Mouse (Mus musculus) testis, postnatal 10 days (tissue): ENCODE measurements around the gene Myh7.
"Not testable (repeated sequence)": the region's sequence is repeated elsewhere in the genome, so short reads cannot be mapped to it uniquely, and the experiment has no call there.

Experiments used
- DNase-seq: peaks from one replicate; pipeline ENCODE4 v3.0.0; 2021; ENCODE audit warnings: low spot score

Myh7 gene

DNA sequence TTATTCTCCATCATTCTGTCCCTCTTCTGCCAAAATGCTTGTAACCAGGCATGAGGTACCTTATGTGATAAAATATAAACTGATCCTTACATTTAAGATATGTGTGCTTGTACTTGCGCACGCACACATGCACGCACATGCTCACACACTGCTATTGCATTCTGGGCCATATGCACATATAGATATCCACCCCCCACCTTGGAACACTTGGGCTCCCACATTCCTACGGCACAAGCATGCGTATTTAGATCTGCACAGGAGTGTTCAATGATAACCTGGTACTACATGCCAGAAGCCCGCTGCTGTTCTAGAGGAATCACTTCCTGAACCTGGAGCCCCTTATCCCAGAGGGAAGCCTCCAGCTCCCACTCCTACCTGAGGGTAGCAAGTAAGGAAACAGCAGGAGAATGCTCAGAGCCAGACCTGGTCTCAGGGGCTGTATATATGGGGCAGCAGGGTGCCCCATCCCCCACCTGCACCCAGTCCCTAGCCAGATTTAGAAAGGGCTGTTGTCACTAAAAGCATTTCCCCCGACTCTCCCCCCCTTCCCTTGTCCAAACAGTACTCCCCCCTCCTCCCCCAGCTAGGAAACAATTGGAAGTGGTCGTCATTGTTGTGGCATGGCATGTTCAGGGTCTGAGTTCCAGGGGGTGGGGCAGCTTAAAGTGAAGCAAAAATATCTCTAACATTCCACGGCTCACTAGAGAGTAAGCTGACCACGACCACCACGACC is at the start of gene Myh7:
Myh7 (minus strand) TSS at position 491 of the 733 bp plus-strand sequence.
- DNase-seq, result no peak

DNA sequence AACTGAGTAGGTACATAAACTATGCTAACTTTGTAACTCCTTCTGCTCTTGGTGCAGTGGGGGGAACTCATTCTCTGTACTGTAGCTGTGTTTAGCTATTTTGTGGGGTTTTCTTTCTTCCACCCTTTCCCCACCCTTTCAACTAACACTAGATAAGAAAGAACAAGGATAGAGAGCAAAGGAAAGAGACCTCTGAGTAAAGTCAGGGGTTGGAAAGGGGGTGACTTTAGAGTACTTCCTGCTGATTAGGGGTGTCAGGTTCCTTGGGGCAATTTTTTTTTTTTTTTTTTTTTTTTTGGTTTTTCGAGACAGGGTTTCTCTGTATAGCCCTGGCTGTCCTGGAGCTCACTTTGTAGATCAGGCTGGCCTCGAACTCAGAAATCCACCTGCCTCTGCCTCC is 49.3 kb upstream of the Myh7 start:
- DNase-seq, result not testable (repeated sequence)

DNA sequence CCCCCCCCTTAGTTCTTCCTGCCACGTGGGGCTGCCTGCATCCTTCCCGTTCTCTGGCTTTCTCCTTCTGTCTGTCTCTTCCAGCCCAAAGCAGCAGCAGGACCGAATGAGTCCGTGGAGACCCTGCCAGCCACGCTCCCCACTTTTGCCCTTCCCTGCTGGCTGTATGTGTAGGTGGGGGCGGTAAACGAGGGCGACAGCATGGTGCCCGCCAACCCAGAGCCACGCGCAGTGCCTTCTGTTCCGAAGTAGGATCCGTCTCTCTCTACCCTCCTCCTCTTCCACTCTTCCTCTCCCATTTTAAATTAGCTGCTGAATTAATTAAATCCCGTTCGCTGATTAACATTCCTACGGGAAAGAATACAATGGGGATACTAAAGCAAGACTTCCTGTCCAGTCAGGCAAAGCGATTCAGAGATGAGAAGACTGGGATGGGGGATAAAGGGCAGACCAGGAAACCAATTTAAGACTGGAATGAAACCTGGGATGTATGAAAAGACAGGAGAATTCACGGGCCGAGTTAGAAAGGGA is 38.3 kb upstream of the Myh7 start:
- DNase-seq, result no peak

DNA sequence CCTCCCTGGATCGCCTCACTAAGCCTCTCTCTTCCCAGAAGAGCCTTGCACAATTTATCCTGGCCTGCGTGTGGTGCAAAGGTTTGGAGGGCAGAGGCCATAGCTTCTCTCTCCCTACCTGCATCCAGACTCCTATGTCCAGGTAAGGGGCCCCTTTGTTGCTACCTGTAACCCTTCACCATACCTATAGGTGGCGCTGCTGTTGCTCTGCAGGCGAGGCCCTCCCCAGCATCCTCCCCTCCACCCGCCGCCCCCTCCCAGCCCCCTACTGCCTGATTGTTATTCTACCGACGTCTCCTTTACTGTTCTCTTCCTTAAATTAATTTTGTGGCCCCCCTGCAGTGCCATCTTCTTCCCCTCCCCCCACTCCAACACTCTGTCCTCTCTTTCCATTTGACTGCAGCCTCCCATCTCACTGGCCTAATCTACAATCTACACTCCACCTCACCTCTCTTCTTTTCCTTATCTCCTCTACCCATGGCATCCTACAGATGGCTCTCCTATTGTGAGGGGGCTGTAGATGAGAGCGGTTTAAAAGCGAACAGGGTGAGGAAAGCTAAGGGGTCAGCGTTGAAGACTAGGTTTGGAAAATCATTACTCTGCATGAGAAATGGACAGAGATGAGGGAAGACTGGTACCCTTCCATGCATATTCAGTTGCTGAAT is 34.7 kb upstream of the Myh7 start:
- DNase-seq, result no peak

DNA sequence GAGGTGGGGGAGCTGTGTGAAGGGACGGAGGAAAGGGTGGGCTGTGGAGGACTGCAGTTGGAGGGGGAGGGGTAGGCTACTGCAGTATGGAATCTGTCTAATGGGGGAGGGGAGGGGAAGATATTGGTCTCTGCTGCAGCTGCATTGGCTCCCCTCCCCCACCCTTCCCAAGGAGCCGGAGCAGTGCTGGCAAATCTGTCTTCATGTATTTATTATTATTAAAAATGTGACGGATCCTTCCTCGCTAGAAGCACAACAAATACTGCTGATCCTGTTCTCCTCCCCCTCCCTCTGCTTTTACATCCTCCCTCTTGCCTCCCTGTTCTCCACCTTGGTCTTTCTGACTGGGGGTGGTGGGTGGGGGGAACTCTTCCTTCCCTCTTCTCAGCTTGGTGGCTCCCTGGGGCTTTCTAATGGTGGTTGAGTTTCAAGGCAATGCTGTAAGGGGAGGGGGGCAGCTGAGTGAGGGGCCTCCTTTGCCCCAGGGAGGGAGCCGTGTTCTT is 34.0 kb upstream of the Myh7 start:
- no peak for DNase-seq

DNA sequence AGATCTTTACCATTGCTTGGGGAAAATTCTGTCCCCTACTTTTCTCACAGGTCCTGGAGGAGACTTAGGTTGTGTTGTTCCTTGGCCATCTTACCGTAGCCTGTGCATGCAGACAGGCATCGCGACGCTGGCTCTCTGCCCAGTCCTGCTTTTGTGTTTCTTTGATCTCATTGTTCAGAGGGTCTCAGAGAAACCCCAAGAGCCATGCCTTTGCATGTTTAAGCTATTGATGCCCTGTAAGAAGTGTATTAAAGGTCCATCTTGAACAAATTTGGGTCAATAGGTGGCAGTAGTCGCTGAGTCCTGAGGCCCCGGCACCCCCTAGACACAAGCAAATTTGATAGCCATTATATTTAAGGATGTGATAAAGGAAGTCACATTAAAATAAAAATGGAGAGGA is 33.2 kb upstream of the Myh7 start:
- no peak for DNase-seq

DNA sequence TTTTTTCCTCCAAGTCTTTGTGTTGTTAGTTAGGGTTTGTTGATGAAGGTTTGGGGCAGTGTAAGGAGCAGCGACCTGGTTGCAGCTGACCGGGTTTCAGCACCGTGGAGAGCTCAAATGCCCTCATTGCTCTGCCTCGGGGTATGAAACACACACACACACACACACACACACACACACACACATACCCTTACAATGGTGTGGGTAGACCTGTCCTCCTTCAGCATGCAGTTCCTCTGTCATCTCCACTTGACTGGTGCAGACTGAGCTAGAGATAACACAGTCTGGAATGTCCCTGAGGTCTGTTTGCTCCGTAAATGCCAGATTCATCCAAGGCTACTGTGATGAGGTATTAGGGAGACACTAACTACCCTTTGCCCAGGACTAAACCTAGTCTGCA is 32.8 kb upstream of the Myh7 start:
- peak; percentile 60 for DNase-seq

DNA sequence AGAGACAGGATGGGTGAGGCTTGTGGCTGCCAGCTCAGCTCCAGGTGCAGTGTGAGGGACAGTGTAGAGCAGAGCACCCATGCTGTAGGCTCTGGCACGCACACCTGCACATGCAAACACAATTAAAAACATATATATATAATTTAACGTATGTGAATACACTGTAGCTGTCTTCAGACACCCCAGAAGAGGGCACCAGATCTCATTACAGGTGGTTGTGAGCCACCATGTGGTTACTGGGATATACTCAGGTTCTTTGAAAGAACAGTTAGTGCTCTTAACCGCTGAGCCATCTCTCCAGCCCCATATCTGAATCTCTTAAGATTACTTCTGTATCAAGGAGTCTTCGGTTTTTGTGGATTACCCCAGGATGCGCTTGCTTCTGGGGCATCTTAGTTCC is 31.1 kb upstream of the Myh7 start:
- DNase-seq, result no peak

DNA sequence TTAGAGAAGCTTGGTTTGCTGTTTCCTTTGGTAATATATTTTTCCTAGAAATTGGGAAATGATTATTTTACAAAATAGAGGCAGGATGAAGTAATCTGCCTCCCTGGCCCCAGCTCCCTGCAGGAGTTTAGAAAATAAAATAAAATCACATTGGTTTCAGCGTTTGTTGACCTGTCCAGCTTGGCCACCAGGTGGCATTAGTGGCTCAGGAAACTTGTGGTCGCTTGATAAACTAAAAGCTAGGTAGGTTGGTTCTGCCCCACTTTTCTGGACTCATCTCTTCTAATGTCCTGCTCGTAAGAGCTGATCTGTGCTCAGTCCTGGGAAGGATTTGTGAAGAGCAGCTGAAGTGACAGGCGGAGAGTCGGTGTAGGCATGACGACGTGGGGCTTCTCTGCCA is 29.8 kb upstream of the Myh7 start:
- peak; percentile 72 for DNase-seq

DNA sequence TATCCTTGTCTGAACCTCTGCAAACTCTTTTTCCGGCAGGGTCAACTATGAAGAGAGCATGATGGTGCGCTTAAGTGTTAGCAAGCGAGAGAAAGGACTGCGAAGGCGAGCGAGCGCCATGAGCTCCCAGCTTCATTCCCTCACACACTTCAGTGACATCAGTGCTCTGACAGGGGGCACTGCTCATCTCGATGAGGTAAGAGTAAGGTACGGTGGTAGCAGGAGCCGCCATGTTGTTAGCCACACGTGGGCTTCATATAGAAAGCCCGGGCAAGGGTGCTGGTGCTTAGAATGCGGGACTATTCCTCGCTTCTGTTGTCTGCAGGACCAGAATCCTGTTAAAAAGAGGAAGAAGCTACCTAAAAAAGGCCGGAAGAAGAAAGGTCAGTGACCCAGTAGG is 28.6 kb upstream of the Myh7 start:
- no peak for DNase-seq

DNA sequence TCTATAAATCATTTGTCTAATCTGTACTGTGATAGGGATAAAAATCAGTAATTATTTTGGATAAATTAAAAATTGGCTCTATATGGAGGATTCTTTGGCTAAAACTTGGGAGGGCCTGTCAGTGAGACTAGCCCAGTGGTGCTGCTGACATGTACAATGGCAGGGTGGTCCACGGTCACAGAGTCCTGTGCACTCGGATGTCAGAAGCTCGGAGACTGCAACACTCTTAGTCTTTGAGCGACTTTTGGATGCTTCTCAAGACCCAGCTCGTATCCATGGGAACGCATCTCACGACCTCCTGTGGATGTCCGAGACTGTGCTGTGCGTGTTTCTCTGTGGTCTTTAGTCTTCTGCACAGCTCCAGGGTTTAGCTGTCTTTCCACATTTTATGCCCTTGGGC is 26.0 kb upstream of the Myh7 start:
- DNase-seq, result no peak

DNA sequence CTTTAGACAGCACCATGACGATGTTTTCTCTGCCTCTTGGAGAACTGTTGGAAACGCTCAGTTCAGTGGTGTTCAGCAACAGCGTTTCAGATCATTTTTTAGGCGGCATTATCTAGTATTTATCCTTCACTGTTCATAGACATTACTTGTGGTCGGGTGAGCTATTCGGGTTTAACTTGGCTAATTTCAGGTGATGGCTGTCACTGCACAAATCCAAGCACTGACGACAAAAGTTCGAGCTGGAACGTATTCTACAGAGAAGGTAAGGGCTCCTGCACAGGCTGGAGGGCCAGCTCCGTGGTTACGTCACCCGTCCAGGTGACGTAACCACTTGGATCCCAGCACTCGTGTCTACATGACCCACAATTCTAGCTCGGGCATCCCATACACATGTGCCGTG is 22.4 kb upstream of the Myh7 start:
- DNase-seq, result no peak

DNA sequence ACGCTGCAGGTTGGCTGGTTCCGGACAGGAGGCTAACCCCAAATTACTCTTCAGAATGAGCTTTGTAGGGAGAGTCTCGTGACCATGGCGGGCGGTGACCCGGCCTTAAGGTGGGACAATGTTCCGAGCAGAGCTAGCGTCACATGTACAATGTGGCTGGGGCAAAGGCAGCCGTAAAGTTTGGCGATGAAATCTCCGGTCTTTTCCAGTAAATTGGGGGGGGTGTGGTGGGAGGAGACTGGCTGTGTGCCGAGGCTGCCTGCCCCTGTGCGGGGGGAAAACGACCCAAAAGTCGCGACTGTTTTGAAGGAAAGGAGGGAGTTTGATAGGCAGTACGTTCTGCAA is 21.3 kb upstream of the Myh7 start:
- peak; percentile 69 for DNase-seq

DNA sequence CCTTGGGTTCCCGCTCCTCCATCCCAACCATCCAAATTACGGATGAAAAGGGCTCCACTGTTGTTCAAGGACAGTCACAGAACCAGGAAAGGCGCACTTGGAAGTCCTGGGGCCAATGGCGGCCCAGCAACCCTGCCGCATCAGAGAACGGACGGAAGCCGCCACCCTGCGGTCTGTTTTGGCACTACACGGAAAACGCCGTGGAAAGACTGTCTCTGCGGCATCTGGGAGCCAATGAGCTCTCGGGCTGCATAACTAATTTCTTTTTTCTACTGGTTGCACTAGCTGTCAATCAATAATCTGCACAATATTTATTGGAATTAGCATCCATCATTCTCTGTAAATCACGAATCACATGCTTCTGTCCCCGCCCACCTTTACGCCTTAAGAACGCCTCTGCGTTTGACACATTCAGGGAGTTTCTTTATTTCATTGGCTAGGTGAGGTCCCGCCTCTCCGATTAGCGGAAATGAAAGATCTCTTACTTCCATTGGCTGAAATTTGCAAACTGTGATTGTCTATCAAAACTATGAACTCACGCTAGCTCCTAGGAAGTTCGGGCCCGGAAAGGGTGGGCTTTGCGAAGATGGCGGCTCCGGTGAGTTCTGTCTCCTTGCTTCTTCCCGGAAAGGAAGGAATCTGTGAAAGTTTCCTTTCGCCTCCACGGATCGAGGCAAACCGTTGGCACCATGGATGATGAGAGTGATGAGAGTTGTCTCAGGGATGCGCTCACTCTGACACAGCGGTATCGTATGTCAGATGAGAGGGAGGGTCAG is 20.8 kb upstream of the Myh7 start, which contains the start of gene Ngdn:
Ngdn (plus strand) TSS at position 464 of the 776 bp plus-strand sequence.
- DNase-seq, result peak; percentile 99

DNA sequence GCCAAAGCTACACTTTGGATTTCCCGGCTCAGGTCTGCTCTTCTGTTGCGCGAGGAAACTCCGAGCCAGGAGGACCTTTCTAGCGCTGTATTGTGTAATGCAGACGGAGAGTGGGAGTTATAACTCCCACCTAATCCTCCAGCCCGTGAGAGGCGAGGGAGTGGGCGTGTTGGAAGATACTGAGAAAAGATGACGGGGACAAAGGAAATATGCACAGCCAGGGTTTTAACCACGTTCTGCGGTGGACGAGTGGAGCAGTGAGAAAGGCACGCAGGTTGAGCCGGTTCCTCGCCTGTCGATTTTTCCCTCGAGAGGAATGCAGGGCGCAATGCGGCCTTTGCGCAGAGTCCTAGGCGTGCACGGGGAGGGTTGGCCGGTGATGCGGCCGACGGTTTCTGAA is 20.2 kb upstream of the Myh7 start:
- no peak for DNase-seq

DNA sequence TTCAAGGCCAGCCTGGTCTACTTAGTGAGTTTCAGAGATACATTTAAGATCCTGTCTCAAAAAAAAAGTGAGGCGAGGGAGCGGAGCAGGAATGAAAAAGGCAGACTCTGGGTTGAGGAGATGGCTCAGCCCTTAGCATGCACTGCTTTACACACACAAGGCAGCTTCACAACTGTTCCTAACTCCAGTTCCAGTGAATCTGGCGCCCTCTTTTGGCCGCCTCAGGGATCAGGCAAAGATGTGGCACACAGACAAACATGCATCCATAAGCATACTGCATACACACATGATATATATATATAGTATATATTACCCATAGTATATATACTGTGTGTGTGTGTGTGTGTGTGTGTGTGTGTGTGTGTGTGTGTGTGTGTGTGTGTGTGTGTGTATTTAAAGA is 16.7 kb upstream of the Myh7 start:
- DNase-seq, result peak; percentile 59

DNA sequence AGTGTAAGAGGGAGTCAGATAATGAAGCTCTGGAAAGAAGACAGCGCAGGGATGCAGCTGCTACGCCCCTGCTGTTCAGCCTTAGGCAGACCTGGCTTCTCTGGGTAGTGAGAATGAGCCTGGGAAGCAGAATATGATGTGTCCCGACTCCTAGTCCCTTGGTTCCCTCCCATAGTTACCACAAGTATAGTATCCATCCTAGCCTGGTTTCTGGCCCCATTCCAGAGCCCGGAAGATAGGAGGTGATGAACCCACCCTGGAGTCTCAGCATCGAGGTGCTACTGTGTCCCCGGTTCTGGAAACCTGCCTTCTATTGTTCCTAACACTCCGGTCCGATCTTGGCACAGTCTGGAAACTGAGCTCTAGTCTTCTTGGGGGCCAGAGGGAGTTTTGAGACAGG is 14.0 kb upstream of the Myh7 start:
- DNase-seq, result no peak

DNA sequence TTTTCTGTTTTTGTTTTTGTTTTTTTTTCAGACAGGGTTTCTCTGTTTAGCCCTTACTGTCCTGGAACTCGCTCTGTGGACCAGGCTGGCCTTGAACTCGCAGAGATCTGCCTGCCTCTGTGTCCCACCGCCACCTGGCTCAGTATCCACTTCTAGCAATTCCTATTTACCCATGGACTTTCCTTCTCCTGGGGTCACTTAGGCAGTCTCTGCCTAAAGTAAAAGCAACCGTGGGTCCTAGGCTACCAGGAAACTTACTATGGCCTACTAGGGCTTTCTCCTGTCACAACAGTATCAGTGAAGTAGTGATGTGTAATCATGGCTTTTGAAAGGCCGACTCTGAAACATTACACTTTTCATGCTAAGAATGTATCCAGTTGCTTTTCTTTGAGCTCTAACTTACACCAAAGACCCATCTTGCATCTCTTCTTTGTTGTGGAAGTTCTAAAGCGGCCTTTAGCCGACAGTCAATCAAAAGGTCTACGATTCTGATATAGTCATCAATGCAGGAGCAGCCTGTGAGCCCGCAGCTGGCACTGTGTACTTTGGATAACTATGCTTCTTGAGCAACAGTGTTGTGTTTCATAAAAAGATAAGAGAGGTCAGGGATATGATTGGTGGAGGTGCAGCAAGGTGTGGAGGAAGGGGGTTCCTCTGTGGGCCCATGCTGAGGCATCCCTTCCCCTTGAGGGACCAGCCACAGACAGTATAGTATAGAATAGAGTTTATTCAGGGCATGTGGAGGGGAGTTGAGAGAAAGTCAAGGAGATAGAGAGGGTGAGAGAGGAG is 12.9 kb upstream of the Myh7 start:
- no peak for DNase-seq

DNA sequence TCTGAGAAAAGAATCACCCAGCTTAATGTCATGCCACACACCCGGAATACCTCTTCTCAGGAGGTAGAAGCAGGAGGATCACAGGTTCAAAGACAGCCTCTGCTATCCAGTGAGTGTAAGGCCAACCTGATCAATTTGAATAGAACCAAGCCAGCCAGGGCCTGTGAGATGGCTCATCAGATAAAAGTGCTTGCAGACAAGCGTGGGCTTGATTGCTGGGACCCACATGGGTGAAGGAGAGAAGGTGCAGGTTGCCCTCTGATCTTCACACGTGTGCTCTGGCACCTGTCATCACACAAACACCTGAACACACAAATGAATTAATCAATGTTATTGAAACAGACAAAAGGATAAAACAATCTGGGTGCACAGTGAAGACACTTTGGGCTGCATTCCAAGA is 12.1 kb upstream of the Myh7 start:
- no peak for DNase-seq

DNA sequence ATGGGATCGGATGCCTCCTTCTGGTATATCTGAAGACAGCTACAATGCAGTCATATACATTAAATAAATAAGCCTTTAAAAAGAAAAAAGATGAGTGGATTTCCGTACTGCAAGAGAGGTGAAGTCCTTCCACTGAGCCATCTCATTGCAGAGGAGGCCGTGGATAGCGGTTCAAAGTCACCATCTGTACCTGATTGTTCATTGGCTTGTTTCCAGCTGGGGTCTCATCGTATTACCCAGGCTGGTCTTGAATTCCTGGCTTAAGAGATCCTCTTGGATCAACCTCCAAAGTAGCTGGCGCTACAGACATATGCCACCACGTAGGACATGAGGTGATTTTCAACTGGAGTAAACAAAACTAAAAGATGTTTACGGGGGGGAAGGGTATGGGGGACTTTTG is 11.5 kb upstream of the Myh7 start:
- DNase-seq, result no peak

DNA sequence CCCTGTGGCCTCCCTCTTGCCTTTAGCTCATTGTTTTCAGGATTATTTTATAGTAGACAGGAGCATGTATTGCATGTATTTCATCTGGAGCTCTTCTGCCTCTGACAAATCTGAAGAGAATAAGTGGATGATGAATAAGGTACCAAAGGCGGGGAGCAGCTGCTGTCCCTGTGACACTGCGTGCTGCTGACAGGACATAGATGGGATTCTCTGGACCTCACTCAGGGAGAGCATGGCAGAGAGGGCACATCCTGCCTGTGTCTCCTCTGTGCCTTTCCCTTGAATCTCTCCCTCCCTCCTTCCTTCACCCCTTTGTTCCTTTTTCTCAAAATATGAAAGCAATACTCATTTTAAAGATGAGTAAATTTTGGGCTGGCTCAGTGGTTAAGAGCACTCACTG is 11.1 kb upstream of the Myh7 start:
- DNase-seq, result no peak
